Mouse (Mus musculus) thymus, postnatal 0 days (tissue): Measurements from ENCODE around the gene Gna12. TPM values are rescaled to one million over a fixed set of nuclear protein-coding genes. Genes with fewer than 3 reads are reported as not detected.

Experiments
- DNase-seq: peaks from one replicate; pipeline ENCODE4 v3.0.0-alpha.2; 2015; ENCODE audit warnings: low spot score
- polyA plus RNA-seq: library from polyadenylated mRNA; unstranded; fragments of >200 nt; fragmentation: Nextera tagmentation; extraction: Ambion mirVana; gene quantifications from 2 replicates; pipeline ENCODE4 v1.2.1, GENCODE M21; 2015

The Gna12 gene
- polyA plus RNA-seq, 1 experiment from 2014 or later = 16.3 TPM

DNA sequence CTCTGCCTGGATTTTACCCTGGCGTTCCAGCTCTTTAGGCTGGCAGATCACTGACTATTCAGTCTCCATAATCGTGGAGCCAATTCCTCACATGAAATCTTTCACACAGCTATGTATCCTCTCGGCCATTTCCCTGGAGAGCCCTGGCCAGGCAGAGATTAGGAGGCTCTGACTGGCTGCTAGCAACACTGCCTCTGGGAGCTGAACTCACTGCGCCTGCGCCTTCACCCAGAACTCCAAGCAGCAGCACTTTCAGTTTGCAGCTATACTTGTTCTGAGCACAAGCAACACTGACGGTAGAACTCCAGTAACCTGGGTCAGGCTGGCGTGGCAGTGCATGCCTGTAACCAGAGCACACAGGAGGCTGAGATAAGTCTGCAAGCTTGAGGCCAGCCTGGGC lies 32.1 kb downstream of the Gna12 start:
- DNase-seq = no peak

DNA sequence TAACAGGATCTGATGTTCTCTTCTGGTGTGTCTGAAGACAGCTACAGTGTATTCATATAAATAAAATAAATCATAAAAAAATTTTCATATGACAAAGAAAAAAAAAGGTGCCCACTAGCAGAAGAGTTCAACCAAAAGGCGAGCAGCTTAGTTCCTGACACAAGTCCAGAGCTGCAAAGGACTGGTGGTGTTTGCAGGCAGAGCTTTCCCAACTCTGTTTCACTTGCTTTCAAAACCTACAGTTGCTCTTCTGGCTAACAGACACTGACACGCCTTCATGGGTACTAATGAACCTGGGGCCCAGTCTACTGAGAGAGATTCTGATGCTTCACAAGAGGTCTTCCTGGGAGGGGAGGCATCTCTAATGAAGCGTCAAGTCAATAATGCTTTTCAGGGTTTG lies 34.2 kb downstream of the Gna12 start:
- no peak for DNase-seq

DNA sequence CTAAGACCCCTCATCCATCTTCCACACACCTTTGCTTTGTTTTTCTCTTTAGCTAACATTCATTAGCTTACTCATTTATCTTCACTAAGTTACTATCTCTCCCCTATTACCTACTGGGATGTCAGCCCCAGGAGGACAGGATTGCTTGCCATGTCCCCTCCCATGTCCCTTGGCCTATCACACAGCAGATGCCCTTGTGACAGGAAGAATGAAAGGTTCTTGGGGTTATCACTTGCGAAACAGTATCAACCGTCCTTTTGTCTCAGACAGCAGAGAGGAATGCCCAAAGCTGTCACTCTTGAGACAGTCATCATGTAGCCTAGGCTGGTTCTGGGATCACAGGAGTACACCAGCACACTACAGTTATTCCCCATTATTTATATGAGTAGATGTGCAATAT lies 35.1 kb downstream of the Gna12 start:
- no peak for DNase-seq

DNA sequence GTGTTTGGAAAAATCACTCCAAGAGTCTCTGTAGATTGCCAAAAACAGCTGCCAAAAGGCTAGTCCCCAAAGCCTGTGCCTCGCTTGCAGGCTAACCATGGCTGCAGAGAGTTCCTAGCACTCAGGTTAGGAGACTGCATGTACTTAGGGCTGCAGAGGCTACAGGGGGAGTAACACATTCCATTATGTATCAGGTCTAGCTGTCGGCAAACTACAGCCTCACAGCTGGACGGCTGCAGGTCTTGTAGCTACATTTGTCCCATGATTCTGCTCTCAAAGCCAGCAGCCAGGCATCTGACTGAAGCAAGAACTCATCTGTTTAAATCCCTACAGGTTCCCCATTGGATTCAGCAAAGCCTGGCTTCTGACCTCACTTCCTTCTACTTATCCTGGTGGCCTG lies 35.5 kb downstream of the Gna12 start:
- no peak for DNase-seq

DNA sequence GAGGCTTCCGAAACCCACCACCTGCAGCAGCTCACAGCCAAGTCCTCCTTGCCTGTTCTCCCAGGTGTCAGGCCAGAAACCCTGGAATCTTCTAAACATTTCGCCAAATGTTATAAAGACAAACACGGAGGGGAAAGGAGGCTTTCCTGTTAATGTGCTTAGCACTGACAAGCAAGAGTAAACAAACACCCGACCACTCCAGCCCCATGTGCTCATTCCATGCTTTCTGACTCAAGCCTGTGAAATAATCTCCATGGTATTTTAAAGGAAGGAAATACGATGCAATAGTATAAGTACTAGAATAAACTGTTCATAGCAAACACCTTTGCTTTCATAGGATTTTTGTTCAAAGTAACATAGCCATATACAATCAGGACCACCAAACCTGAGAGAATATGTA lies 38.0 kb downstream of the Gna12 start:
- DNase-seq = no peak

DNA sequence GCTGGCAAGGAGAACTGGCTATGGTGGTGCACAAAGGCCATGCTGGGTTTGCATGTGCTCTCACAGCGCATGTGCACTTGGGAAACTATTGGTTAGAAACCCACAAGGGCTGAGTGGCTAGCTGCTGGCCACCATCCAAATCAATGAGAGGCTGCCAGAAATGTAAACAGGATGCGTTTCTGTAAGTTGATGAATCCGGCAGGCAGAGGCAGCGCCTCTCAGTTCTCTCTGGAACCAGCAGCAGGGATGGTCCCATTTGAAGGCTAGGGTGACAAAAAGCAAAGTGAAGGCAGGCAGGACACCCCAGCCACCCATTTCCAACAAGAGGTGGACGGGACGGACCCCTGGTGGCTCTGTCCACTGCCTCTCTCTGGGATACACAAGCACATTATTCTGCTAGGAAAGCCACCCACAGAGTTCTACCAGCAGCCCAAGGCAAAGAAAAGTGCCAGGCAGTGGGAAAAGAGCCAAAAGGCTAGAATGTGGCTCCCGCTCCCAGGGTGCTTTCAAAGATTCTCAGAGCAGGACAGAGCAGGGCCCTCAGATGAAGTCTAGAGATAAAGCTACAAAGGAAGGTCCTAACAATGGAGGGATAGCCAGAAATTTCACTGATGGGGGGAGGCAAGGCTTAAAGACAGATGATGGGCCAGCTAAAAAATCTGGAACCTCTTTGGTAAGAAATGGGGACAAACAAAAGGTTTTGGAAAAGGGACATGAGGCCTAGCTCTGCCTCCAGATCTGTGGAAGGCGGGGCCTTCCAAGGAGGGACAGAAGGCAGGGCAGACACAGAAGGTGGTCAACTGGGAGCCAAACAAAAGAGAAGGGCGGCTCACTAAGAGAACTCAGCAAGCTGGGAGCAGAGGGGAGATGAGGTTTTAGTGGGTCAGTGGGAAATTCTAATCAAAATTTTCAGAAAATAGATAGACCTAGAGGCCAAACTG lies 39.0 kb downstream of the Gna12 start:
- DNase-seq = no peak

DNA sequence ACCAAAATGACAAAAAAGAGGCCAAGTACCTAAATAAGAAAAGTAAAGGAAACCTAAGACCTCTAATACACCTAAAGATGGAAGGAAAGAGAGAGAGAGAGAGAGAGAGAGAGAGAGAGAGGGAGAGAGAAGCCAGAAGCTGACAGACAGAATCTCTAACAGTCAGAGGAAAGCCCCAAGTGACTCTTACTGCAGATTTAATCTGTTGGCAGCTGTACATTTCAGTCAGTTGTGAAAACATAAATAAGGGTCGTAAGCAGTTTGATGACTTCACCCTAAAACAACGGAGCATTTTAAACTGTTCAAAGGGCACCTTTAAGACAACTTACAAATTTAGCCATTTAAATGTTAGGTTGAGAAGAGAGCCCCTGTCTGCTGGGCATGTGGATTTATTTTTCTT lies 39.8 kb downstream of the Gna12 start:
- DNase-seq = no peak

DNA sequence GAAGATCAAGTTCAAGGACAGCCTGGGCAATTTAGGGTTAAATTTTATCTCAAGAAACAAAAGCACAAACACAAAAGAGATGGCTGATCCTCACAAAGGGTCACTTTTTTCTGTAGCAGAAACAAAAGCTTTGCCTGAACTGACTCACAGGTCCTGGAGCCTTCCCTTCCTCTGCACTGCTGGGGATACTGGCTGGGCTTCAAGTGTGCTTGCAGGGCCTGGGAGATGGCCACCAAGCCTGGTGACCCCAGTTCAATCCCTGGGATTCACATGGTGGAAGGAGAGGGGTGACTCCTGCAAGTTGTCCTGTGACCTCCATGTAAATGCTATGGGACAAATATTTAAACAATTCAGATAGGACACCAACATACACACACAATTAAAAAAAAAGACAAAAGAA lies 40.7 kb downstream of the Gna12 start:
- DNase-seq = no peak

DNA sequence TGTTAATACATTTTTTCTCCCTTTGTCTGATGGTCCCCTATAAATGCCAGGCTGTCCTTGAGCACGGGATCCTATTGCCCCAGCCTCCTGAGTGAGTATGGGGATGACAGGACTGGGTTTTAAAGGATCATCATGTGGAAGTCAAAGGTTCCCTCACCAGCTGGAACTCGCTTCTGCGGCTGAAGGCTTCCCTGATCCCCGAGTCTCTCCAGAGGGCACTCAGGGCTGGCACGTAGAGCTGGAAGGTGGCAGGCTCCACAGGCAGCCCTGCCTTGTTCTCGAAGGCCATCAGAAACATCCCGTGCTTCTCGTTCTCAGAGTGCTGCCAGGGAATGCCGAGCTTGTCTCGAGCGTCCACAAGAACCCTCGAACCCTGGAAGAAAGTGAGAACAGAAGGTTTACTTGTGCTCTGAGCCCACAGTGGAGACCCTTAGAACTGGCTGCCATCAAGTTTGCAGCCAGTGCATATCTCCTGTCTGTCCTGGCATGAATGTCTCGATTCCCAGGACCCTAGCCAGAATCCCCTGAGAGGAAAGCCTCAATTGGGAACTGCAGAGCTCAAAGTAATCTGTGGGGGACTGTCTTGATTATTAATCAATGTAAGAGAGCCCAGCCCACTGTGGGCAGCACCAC lies 44.9 kb downstream of the Gna12 start:
- no peak for DNase-seq

DNA sequence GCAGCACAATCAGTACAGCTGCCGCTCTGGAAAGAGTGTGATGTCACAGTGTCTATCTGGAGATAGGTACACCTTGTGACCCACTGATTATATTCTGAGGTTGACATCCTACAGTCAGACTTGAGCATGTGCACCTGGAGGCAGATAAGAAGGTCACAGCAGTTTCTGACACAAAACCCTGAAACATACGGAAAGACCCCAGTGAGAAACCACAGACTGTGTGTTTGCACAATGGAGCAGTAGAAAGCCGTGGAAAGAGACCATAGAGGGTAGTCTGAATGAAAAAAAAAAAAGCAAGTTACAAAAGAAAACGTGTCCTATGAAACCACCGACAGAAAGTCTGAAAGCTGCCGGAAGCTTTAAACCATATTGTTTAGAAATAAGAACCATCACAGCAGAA lies 45.9 kb downstream of the Gna12 start:
- peak; percentile 84 for DNase-seq

DNA sequence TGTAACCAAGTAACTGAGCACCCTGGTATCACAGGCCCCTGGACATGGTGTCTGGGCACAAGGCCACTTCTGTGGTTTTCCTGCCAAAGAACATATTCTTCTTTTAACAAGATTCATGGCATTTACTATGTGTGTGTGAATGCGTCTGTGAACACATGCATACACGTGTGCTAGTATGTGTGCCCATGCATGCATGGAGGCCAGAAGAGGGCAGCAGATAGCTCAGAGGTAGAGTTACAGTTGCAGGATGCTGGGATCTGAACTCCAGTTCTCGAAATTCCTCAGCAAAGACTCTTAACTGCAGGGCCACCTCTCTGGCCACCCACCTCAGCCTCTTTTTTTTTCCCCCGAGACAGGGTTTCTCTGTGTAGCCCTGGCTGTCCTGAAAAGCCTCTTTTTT lies 46.7 kb downstream of the Gna12 start:
- DNase-seq = no peak

DNA sequence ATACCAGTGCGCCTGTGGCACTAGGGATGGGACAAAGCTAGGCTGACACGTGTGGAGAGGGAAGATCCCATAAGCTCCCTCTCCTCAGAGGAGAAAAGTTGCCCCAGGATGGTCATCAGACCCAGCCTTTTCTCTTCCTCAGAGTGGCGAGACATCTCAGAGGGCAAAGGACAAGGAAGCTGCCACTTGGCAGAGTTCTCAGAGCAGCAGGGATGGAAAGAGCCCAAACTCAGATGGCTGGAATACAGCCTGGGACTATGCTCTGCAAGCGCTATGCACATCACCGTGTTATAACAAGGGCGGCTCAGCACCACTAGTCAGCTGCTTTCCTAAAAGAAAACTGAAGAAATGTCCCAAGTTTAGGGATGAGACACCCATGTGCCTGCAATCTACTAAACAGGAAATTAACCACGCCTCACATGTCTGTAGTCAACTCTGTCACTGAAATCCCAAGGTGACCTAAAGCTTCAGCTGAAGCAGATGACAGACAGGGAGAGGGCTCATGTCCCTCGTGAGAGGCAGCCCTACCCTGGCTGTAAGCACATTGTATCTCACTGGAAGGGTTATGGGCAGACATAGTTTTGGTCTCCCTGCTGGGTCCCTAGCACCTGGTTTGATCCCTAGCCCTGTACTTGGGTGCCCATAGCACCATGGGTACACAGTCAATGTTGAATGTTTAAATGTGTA lies 48.2 kb downstream of the Gna12 start:
- no peak for DNase-seq

DNA sequence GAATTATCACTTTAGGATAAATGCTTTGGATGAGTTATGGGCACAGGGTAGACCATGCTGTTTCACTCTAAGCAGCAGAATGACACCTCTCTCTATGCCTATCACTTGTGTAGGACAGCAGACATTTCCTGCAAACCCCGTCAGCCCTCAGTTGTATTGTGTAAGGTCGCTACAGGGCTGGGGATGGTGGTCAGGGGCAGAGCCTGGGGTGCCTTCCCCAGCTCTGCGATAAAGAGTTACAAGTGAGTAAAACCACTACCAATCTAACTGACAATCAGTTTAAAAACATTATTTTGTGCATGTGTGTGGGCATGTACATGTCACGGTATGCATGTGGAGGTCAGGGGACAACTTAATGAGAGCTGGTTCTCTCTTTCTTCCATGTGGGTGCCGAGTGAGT lies 49.1 kb downstream of the Gna12 start:
- no peak for DNase-seq

DNA sequence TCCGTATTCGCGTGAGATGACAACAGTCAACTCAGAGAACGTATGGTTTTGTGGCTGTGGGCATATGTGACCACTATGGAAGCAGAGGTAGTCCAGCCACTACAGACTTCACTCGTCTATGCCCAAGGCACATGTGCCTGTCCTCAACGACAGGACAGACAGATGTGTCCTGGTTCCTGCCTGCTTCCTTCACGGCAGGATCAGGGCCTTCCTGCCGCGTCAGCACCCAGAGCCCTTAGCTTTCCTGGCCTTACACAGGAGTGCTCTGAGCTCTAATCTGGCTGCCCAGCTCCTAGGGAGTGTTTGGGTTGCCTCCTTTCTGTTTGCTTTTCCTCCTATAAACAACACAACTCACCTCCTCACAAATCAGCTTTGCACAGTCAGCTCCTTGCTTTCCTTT lies 53.3 kb downstream of the Gna12 start:
- no peak for DNase-seq

DNA sequence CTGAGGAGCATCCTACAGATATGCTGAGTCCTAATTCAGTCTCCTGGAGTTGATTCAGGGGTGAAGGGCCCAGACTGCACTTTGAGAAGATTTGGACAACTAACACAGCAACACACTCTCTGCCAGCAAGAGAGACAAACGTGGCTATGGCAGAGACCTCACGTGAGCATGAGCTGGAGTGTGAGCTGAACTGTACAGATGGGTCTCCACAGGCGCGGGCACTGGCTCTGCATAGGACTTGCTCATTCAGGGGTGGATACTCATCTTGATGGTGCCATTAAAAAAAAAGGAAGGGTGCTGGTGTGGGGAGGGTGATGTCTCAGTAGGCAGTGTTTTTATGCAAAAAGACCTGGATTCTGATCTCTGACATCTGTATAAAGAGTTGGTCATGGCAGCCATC lies 55.1 kb downstream of the Gna12 start:
- DNase-seq = no peak

DNA sequence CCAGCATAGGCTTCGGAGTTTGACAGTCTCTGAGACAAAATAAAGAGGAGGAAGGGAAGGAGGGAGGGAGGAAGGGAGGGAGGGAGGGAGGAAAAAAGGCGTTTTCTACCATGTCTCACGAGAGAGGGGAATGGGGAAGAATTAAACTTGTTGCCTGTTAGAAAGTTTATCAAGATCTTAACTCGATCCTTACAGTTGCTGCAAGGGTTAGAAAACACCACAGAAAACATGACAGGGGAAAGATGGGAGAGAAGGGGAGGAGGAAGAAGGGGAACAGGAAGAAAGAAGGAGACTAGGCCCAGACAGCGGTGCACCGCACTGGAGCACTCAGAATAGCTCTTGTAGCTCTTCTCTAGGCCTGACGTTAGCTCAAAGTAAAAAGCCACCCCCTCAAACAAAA lies 58.1 kb downstream of the Gna12 start:
- DNase-seq = no peak

DNA sequence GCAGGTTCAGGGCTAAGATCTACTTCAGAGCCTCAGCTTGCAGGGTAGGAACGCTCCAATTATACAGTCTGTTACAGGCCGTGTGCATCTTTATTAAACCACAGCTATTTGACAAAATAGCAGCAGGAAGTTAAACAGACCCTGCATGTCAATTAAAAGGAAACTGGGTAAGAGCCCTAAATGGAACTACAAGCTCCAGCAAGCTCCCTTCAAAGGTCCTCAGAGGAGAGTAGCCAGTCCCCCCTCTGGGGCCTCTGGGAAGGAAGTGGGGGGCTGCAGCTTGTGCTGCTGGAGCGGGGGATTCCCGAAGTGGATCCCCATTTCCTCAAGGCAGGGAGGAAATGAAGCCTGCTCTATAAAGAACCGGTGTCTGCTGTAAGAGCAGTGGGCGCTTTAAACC lies 58.6 kb downstream of the Gna12 start:
- peak; percentile 23 for DNase-seq

DNA sequence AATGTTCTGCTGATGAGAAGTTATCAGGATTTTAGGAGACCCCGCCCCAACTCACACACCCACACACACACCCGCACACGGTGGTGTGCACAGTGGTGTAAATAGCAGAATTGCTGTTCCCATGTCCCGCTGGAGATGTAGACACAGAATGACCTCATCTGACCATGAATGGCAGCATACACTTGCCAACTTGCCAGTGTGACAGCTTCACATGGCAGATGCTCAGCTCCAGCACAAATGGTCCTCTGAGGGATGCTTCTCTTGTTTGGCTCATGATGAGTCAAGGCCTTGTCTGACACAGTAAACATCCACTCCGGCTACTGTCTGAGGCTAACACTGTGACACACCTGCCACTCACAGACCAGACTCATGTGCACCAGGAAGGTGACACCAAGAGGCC lies 61.9 kb downstream of the Gna12 start:
- no peak for DNase-seq

DNA sequence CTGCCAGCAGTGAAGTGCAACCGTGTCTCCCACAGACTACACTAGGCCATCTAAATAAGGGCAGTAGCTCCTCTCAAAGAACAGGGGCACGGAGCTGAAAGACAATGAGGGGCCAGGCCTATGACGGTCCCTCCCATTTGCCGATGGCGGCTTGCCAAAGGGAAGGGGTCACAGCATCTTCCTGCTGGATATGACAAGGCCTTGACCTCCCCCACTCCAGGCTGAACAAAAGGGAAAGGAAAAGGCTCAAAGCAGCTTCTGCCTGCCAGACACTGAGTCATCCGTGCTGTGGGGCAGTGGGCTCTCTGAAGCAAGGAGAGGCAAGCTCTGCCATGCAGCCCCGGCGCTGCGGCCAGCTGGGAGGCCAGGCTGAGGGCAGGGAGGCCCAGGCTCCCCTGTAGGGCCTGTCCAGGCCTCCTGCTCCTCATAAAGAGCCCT lies 62.5 kb downstream of the Gna12 start:
- no peak for DNase-seq

DNA sequence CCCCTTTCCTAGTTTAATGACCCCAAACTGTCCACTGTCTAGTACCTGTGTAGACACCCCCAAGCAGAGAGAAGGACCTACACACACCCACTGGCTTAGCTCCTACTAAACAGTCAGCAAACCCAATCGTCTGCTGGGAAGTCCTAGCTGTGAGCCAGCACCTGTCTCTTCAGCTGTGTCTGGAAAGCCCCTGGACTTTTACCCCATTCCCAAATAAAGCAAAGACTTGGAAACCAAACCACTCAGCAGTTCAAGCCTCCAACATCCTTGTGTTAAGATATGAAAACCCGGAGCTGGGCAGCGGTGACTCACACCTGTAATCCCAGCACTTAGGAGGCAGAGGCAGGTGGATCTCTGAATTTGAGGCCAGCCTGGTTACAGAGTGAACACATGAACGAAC lies 63.7 kb downstream of the Gna12 start:
- no peak for DNase-seq

DNA sequence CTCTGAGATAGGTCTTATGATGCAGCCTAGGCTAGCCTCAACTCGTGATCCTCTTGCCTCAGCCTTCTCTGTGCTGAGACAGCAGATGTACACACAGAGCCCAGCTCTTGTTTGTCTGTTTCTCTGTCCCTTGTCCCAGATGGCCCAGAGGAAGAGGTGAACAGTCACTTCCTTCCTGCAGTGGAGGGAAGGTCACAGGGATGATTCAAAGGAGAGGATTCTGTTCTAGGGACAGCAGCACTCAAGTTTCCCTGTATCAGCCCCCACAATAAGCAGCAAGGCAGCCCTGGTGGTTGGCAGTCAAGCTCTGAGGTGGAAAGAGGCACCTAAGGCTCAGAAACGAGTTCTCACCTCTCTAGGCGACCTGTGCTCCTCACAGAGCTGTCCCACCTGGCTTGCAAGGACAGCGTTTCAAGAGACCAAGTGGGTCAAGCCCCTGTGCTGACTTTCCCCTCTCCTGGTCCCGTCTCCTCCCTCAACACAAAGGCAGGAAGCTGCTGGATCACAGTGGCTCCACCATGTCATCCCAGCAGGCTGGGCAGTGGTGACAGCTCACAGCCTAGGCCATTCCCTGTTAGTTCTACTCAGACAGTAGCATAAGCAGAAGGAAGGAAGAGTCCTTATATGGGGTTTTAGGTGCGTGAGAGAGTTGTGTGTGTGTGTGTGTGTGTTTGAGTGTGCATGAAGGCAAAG lies 65.2 kb downstream of the Gna12 start:
- DNase-seq = no peak

DNA sequence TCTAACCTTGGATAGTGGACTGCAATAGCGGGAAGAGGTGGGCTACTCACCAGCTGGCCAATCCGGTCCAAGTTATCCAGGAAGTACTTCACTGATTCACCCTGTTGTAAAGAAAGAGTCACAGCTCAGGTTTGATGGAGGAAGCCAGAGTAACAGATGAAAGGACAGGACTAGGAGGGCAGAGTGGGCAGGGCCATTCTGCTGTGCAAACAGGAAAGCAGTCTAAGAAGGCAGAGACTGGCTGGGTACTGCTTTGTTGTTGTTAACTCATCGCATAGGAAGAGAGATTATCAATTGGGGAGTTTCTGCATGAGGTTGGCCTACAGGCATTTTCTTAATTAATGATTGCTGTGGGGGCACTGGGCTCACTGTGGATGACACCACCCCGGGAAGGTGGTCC lies 67.7 kb downstream of the Gna12 start:
- no peak for DNase-seq
